Mouse (Mus musculus) heart, embryonic 14.5 days (tissue): Measurements from ENCODE around the gene BC034090. TPM values are rescaled to one million over a fixed set of nuclear protein-coding genes. Genes with fewer than 3 reads are reported as not detected.

Source experiments
- ATAC-seq: fragments of 200-750 bp; cut with Nextera tagmentation; 2 replicates; pipeline ENCODE4 v1.8.0; 2017; ENCODE audit warnings: low read depth, moderate TSS enrichment; ENCODE audit not compliant: insufficient number of reproducible peaks, insufficient read depth, low FRiP score
- H3K27ac ChIP-seq, 2 experiments: fragments of 200-500 bp in 1 of 2; fragments of 300-500 bp in 1 of 2; sonication (generic) in 1 of 2; replicated peaks in 1 of 2; 2 replicates each; pipeline ENCODE4 v1.5.1; 2012 to 2014; ENCODE audit warnings: low read depth in 2 of 2, low read length in 2 of 2, control low read depth in 1 of 2, mild to moderate bottlenecking in 1 of 2, mixed read lengths in 1 of 2; ENCODE audit not compliant: control insufficient read depth in 1 of 2, insufficient read depth in 1 of 2
- H3K27me3 ChIP-seq: fragments of 300-500 bp; sonication (generic); 2 replicates; pipeline ENCODE4 v1.6.1; 2014; ENCODE audit warnings: mild to moderate bottlenecking, low read length, control low read depth; ENCODE audit not compliant: control insufficient read depth, insufficient read depth
- H3K36me3 ChIP-seq: fragments of 300-500 bp; sonication (generic); 2 replicates; pipeline ENCODE4 v1.6.1; 2014; ENCODE audit warnings: mild to moderate bottlenecking, control low read depth, low read length, mixed read lengths; ENCODE audit not compliant: control insufficient read depth, insufficient read depth
- H3K4me1 ChIP-seq, 2 experiments: fragments of 200-500 bp in 1 of 2; fragments of 300-500 bp in 1 of 2; sonication (generic) in 1 of 2; 2 replicates each; pipeline ENCODE4 v1.6.1; 2012 to 2014; ENCODE audit warnings: low read length in 2 of 2, control low read depth in 1 of 2, mixed read lengths in 1 of 2; ENCODE audit not compliant: control insufficient read depth in 2 of 2, insufficient read depth in 2 of 2
- H3K4me2 ChIP-seq: fragments of 300-500 bp; sonication (generic); 2 replicates; pipeline ENCODE4 v1.6.1; 2014; ENCODE audit warnings: mild to moderate bottlenecking, low read length
- H3K4me3 ChIP-seq, 2 experiments: fragments of 200-500 bp in 1 of 2; fragments of 300-500 bp in 1 of 2; sonication (generic) in 1 of 2; 2 replicates each; pipeline ENCODE4 v1.5.1; 2012 to 2014; ENCODE audit warnings: low read length in 2 of 2, mild to moderate bottlenecking in 2 of 2, control low read depth in 1 of 2, low read depth in 1 of 2, moderate library complexity in 1 of 2; ENCODE audit not compliant: control insufficient read depth in 1 of 2, insufficient read depth in 1 of 2
- H3K9ac ChIP-seq: fragments of 300-500 bp; sonication (generic); 2 replicates; pipeline ENCODE4 v1.6.1; 2014; ENCODE audit warnings: mild to moderate bottlenecking, low read length
- H3K9me3 ChIP-seq: fragments of 300-500 bp; sonication (generic); 2 replicates; pipeline ENCODE4 v1.6.1; 2016; ENCODE audit warnings: low read length, control low read depth; ENCODE audit not compliant: control insufficient read depth
- WGBS: fragments of 180-500 bp; shearing (Covaris S2); extraction: QIAGEN DNeasy Blood & Tissue Kit; methylation state at CpG from one replicate; pipeline ENCODE4 v1.1.7; 2014; 5-methylcytosine and 5-hydroxymethylcytosine counted together
- polyA plus RNA-seq: library from polyadenylated mRNA; unstranded; fragments of >200 nt; fragmentation: Nextera tagmentation; extraction: Ambion mirVana; gene quantifications from 2 replicates; pipeline ENCODE4 v1.2.1, GENCODE M21; 2014

The BC034090 gene
- polyA plus RNA-seq, 1 experiment from 2014 or later = 6.9 TPM

DNA sequence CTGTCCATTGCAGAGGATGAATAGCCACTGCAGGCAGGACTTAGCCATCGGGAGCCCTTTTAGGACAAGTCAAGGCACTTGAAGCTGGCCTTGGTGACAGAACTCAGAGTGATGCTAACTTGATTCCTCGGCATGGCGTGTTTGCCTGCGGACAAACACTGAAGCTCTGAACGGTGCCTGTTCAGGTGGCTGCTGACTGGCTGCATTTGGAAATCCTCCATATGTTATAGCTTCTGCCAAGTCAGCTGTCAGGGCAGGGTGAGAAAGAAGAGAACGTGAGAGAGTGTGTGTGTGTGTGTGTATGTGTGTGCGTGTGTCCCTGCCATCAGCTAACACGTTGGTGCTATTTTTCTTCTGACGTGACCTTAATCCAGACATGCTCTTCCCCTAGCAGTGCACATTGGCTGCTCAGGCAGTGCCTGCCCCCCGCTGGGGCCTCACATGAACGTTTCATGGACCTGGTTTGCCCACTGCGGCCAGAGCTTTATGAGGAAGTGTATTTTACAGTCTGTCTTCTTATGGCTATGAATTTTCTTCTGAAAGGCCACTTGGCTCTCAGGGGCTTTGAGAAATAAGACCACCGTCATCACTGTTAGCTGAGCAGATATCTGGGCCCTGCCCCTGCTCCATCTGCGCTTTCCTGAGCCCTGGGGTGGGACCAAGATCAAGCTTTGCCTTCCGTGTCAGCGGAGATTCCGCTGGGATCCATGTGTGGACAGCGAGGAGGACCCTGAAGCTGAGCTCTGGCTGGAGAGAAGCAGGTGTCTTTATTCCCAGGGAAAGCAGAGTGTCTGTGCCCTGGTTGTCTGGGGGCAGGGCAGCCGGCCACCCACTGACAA is 38.2 kb downstream of the BC034090 start:
- peak overlapping the region; percentile 51; the same call in 1 of the 2 replicates for H3K9ac ChIP-seq
- peak; percentile 51 for ATAC-seq
- WGBS = 40% methylated on average over 19 of the region's 19 CpGs
- H3K36me3 ChIP-seq = peaks cover 41% of the 10 kb centered on the region
- H3K27ac ChIP-seq = peak overlapping the region; percentile 69 to 72
- H3K4me3 ChIP-seq = no peak overlapping the region
- H3K27me3 ChIP-seq = no peaks in the 10 kb centered on the region
- H3K4me2 ChIP-seq = peak overlapping the region; percentile 35
- H3K9me3 ChIP-seq = no peaks in the 10 kb centered on the region
- peaks cover 32 to 48% of the 10 kb centered on the region in 2 experiments for H3K4me1 ChIP-seq

DNA sequence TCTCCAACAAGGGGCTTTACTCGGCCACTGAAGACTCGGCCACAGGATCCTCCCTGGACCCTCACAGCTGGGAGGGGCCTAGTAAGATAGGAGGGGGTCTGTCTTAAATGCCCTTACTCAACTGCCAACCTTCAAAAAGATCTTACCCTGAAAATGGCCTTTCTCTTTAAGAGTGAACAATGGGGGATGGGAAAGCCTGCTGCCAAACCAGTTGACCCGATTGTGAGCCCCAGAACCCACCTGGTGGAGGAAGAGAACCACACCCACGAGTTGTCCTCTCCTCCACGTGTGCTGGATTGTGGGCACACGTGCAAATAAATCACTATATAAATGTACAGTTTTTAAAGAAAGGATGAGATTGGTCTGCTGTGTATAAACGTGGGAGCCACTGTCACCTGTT is 38.9 kb downstream of the BC034090 start:
- no peak for ATAC-seq
- Histone ChIP-seq H3K9ac (0 out of 2 replicates have a peak overlapping the region, but pooled peaks have one; percentile 11), H3K4me2 (peak overlapping the region; percentile 35; the same call in 1 of the 2 replicates), H3K4me3 (no peak overlapping the region), H3K36me3 (peaks cover 49% of the 10 kb centered on the region), H3K27me3 (no peaks in the 10 kb centered on the region), H3K27ac (peak overlapping the region; percentile 69 to 72; a peak in 3 of 4 replicates), H3K4me1 (peaks cover 30 to 49% of the 10 kb centered on the region in 2 experiments), H3K9me3 (no peaks in the 10 kb centered on the region)
- WGBS = 63% methylated on average over 7 of the region's 7 CpGs

DNA sequence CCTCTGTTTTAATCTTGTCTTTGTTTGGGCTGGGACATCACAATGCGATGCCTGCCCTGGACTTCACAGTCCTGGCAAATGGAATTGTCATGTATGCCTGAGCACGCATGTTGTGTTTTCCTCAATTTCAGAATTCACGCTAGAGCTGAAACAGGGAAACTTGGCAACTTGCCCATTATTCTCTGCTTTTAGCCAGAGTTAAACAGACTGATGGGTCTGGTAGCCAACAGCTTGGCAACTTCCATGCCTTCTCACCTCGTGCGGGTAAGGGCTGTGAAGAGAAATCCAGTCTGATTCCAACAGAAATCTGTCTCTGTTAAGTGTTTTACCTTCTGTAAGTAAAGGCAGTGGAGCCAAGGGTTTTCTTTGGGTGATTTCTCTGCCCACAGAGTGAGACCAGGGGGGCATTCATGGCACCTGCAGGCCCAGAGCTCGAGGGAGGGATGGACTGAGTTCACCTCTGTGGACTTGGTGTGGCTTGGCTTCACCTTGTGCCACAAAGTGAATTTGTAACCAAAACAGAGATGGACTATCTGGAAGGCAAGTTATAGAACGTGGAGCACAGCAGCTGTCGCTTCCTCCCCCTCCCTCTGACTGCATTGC is 39.6 kb downstream of the BC034090 start:
- H3K36me3 ChIP-seq = peaks cover 53% of the 10 kb centered on the region
- no peaks in the 10 kb centered on the region for H3K9me3 ChIP-seq
- H3K4me2 ChIP-seq = no peak overlapping the region
- peaks cover 30 to 44% of the 10 kb centered on the region in 2 experiments for H3K4me1 ChIP-seq
- 68% methylated on average over 8 of the region's 8 CpGs for WGBS
- no peaks in the 10 kb centered on the region for H3K27me3 ChIP-seq
- H3K9ac ChIP-seq = 0 out of 2 replicates have a peak overlapping the region, but pooled peaks have one; percentile 11
- H3K27ac ChIP-seq = peak overlapping the region in 1 of 2 experiments; percentile 72; a peak in 1 of 4 replicates
- H3K4me3 ChIP-seq = no peak overlapping the region
- ATAC-seq = no peak

DNA sequence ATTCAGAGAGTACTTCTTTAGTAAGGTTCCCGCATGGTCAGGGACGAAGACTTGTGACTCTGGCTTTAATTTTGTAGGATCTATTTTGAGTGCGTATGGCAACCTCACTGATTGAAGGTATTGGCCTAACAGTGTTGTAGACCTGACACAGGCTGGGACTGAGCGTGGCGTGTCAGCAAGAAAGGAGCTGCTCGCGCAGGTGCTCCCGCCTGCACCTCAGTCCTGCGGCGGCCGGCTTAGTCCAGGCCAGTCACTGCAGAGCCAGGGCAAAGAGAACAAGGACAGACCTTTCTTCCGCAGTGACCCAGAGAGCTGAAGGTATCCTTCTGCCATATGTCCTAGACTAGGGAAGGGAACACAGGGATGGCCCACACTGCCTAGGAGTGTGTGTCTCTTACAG is 40.3 kb downstream of the BC034090 start:
- H3K4me3 ChIP-seq = no peak overlapping the region
- WGBS = 94% methylated on average over 12 of the region's 12 CpGs
- peaks cover 30 to 43% of the 10 kb centered on the region in 2 experiments for H3K4me1 ChIP-seq
- H3K9me3 ChIP-seq = no peaks in the 10 kb centered on the region
- peaks cover 60% of the 10 kb centered on the region for H3K36me3 ChIP-seq
- H3K4me2 ChIP-seq = no peak overlapping the region
- no peak for ATAC-seq
- no peak overlapping the region for H3K9ac ChIP-seq
- no peak overlapping the region for H3K27ac ChIP-seq
- no peaks in the 10 kb centered on the region for H3K27me3 ChIP-seq

DNA sequence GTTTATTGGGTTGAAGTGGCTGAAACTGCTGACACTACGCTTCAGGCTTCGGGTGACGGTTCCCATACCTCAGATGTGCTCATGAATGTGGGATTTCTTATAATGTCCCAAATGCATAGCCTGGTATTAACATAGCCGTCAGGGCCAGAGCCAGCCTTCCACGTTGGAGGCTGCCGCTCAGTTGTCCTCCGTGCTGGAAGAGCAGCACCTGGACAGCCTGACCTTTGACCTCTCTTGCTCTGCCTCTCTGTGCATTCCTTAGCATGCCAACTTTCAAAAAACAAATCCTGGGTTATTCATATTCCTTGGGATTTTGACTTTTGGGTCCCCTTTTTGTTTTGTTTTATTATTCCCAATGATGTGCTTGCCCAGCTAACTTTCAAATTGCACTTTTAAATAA is 41.1 kb downstream of the BC034090 start:
- Histone ChIP-seq H3K27ac (no peak overlapping the region), H3K4me1 (peaks cover 31 to 48% of the 10 kb centered on the region in 2 experiments), H3K27me3 (no peaks in the 10 kb centered on the region), H3K4me2 (no peak overlapping the region), H3K9me3 (no peaks in the 10 kb centered on the region), H3K36me3 (peaks cover 68% of the 10 kb centered on the region), H3K4me3 (no peak overlapping the region), H3K9ac (no peak overlapping the region)
- ATAC-seq = no peak
- 90% methylated on average over 7 of the region's 7 CpGs for WGBS

DNA sequence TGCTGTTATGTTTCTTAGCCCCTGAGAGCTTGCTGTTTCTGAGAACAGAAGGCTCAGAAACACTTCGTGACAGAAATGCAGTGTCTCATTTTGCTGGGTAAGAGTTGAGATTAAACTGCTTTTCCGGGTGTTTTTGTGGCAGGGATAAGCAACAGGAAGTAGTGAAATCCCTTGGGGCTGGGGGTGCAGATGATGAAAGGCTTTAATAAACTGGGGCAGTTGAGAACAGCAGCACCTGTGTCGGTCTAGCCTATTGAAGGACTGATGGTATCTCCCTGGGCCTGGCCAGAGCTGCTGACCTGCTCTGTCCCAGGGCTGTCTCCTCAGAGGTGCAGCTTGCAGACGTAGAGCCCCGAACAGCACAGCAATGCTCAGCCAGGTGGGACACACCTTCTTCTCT is 41.8 kb downstream of the BC034090 start:
- Histone ChIP-seq H3K4me1 (peaks cover 31 to 50% of the 10 kb centered on the region in 2 experiments), H3K9me3 (no peaks in the 10 kb centered on the region), H3K36me3 (peaks cover 70% of the 10 kb centered on the region), H3K4me2 (no peak overlapping the region), H3K27me3 (no peaks in the 10 kb centered on the region), H3K27ac (no peak overlapping the region), H3K9ac (no peak overlapping the region), H3K4me3 (no peak overlapping the region)
- ATAC-seq = no peak
- WGBS = 82% methylated on average over 5 of the region's 5 CpGs

DNA sequence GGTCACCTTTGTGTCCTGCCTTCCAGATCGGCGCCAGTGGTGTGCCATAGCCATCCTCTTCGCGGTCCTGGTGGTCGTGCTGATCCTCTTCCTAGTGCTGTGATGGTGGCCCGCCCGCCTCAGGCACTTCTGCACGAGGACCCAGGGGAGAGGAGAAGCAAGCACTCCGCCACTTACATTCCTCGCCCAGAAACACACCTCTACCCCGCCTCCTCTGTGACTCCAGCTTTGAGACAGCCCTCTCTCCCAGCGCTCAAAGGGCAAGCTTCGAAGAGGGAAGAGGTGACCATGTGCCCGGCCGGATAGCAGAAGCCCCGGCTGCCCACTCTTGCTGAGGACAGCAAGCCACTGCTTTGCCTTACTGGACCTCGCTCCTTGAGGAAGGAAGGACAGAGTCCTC is 42.3 kb downstream of the BC034090 start:
- ATAC-seq = no peak
- no peaks in the 10 kb centered on the region for H3K9me3 ChIP-seq
- H3K27me3 ChIP-seq = no peaks in the 10 kb centered on the region
- H3K9ac ChIP-seq = no peak overlapping the region
- no peak overlapping the region for H3K27ac ChIP-seq
- no peak overlapping the region for H3K4me2 ChIP-seq
- H3K4me1 ChIP-seq = peaks cover 31 to 50% of the 10 kb centered on the region in 2 experiments
- peaks cover 69% of the 10 kb centered on the region for H3K36me3 ChIP-seq
- H3K4me3 ChIP-seq = no peak overlapping the region
- WGBS = 75% methylated on average over 15 of the region's 17 CpGs
